Comparison of ENCODE assay signal across 21 mouse cellular contexts in the genomic region with DNA sequence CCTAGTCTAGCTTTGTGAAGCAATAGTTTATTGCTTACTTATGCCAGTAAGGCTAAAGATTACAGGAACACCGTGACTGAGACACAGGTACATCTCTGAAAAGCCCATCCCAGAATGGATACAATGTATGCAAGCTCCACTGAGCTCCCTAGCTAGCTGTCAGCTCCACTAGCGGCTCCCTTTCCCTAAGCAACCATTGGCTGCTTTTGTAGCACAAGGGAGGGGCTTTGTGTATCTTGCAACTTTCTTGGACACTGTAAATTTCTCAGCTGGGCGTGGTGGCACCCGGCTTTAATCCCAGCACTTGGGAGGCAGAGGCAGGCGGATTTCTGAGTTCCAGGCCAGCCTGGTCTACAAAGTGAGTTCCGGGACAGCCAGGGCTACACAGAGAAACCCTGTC.
DNase-seq lines count a peak whose midpoint lies in the region; ATAC-seq lines count a peak whose summit lies in the region.
"Had no signal": no experiment of that assay in that cellular context is flagged by ENCODE, and none has a peak within 500 bp of the region (broad histone marks: within the 10 kb centered on the region; RNA-seq: fewer than 3 reads in every experiment).

No protein-coding gene starts in this region.

- H3K4me2 ChIP-seq in heart, embryonic 15.5 days: no peak overlapping the region
- H3K4me2 ChIP-seq: forebrain, embryonic 13.5 days; hindbrain, embryonic 12.5 days; intestine, embryonic 15.5 days had no signal

- H3K36me3 ChIP-seq in heart, embryonic 10.5 days: no peaks in the 10 kb centered on the region
- no peaks in the 10 kb centered on the region for H3K36me3 ChIP-seq in heart, embryonic 15.5 days
- H3K36me3 ChIP-seq: forebrain, embryonic 10.5 days; G1E; hindbrain, embryonic 12.5 days; intestine, embryonic 15.5 days had no signal

- no peak overlapping the region for H3K9ac ChIP-seq in heart, embryonic 15.5 days
- H3K9ac ChIP-seq: forebrain, embryonic 13.5 days; forebrain, postnatal 0 days; hindbrain, embryonic 12.5 days; intestine, embryonic 15.5 days had no signal

- no peaks in the 10 kb centered on the region for H3K27me3 ChIP-seq in heart, embryonic 10.5 days (ENCODE audit: insufficient read depth, poor library complexity, severe bottlenecking)
- H3K27me3 ChIP-seq in heart, embryonic 15.5 days: no peaks in the 10 kb centered on the region
- H3K27me3 ChIP-seq: intestine, embryonic 15.5 days had no signal

- DNase-seq in heart, embryonic 10.5 days (ENCODE audit: low spot score): no peak
- no peak for DNase-seq in heart, postnatal 10 days
- DNase-seq in heart, postnatal 36 days: no peak
- peak; percentile 65 for DNase-seq in ES-CJ7 (ENCODE audit: low read depth, low spot score)
- peak; percentile 65 for DNase-seq in testis, postnatal 14 days (ENCODE audit: low spot score)
- no peak for DNase-seq in adrenal gland, postnatal 25 days
- DNase-seq: adrenal gland, adult 8-10 months; cerebellum, adult 18-20 months; forebrain, postnatal 0 days; gastrocnemius, adult 2 months; gastrocnemius, postnatal 14 days; heart, adult 11 months had no signal

- H3K4me3 ChIP-seq in heart, embryonic 10.5 days: no peak overlapping the region
- H3K4me3 ChIP-seq in heart, embryonic 15.5 days: no peak overlapping the region
- H3K4me3 ChIP-seq: forebrain, embryonic 10.5 days; forebrain, embryonic 13.5 days; gastrocnemius, adult 2 months; hindbrain, embryonic 12.5 days; intestine, embryonic 15.5 days had no signal

- no peaks in the 10 kb centered on the region for H3K9me3 ChIP-seq in heart, embryonic 10.5 days
- H3K9me3 ChIP-seq in heart, embryonic 15.5 days (replicated peaks): no peaks in the 10 kb centered on the region
- H3K9me3 ChIP-seq: forebrain, embryonic 10.5 days; forebrain, embryonic 13.5 days; hindbrain, embryonic 12.5 days; intestine, embryonic 15.5 days had no signal

- ATAC-seq in heart, embryonic 15.5 days (replicated peaks; ENCODE audit: insufficient number of reproducible peaks, insufficient read depth, low FRiP score, low read depth): no peak
- ATAC-seq: activated CD4-positive, CD25-positive, alpha-beta regulatory T cell, adult 4 months; forebrain, embryonic 13.5 days; forebrain, postnatal 0 days; hindbrain, embryonic 16.5 days; intestine, embryonic 15.5 days; Patski had no signal

- H3K4me1 ChIP-seq in heart, embryonic 10.5 days: peaks cover 51% of the 10 kb centered on the region
- peaks cover 12% of the 10 kb centered on the region for H3K4me1 ChIP-seq in heart, embryonic 15.5 days (replicated peaks)

- intact Hi-C loops in heart, postnatal 10 days (cut with DNase I): no loop called here
- intact Hi-C loops in heart, postnatal 36 days (cut with DNase I): no loop called here

- WGBS in heart, embryonic 10.5 days: 66% methylated on average over 6 of the region's 6 CpGs
- 67% methylated on average over 6 of the region's 6 CpGs for WGBS in heart, embryonic 15.5 days

- peak overlapping the region; percentile 57; the same call in 1 of the 2 replicates for H3K27ac ChIP-seq in heart, embryonic 10.5 days
- 0 out of 2 replicates have a peak overlapping the region, but pooled peaks have one; percentile 14 for H3K27ac ChIP-seq in heart, embryonic 15.5 days
- H3K27ac ChIP-seq: forebrain, embryonic 10.5 days; forebrain, embryonic 13.5 days; gastrocnemius, adult 2 months; hindbrain, embryonic 12.5 days; intestine, embryonic 15.5 days had no signal

Comparison
In these comparisons a context has a peak if more than half of its experiments do, and no peak if none do; other contexts are left out.
1. DNase-seq: peak in ES-CJ7 (single experiment) and testis, postnatal 14 days (single experiment); none in heart, embryonic 10.5 days (single experiment), heart, postnatal 10 days (0 of 2), heart, postnatal 36 days (0 of 2) and adrenal gland, postnatal 25 days (single experiment).